Mouse (Mus musculus) brown adipose tissue, adult 24 weeks (tissue): ENCODE data around the gene H2al1f. TPM values are rescaled to one million over a fixed set of nuclear protein-coding genes. Genes with fewer than 3 reads are reported as not detected.
"Not testable (repeated sequence)": the region's sequence is repeated elsewhere in the genome, so short reads cannot be mapped to it uniquely, and the experiment has no call there.

Experiments
- H3K27ac ChIP-seq: fragments of 200-500 bp; replicated peaks from 2 replicates; pipeline ENCODE4 v1.5.1; 2012; ENCODE audit warnings: low read depth, mild to moderate bottlenecking, low read length
- H3K4me1 ChIP-seq: fragments of 200-500 bp; 2 replicates; pipeline ENCODE4 v1.6.1; 2012; ENCODE audit warnings: low read length, mixed read lengths; ENCODE audit not compliant: control insufficient read depth, insufficient read depth, insufficient read length
- H3K4me3 ChIP-seq: fragments of 200-500 bp; 2 replicates; pipeline ENCODE4 v1.5.1; 2012; ENCODE audit warnings: low read depth, mild to moderate bottlenecking, low read length, moderate library complexity; ENCODE audit not compliant: insufficient read depth
- polyA plus RNA-seq: library from polyadenylated mRNA; stranded (reverse); fragments of >200 nt; gene quantifications from 2 replicates; pipeline ENCODE4 v1.2.4, GENCODE M21; 2012; ENCODE audit not compliant: missing spikeins, insufficient read depth, insufficient read length

Gene H2al1f
- polyA plus RNA-seq: not detected in 2 replicates

GRCm38 (mm10) chrX:11314858-11315257 is at the start of gene H2al1f:
Gene H2al1f, plus strand, starts transcription at chrX:11315158.
- H3K4me3 ChIP-seq, H3K4me1 ChIP-seq, H3K27ac ChIP-seq: not testable (repeated sequence)

DNA sequence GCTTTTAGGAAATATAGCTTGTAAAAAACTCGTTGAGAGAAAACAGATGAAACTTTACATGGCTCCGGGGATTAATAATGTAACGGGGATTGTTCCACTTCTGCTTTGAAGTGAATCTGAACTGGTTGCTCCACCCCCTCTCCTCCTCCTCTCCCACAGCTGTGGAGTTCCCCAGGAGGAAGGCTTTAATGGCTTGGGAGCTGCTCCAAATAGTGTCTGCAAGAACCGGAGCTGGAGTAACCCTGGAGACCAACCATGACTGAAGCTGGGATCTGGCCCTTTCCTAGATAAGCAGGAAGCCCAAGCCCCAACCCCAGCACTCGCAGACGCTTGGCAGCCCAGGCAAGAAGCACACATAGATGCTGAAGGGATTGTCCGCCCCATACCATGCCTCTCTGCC is 47.2 kb upstream of the H2al1f start:
- Histone ChIP-seq H3K27ac (no peak overlapping the region), H3K4me1 (no peaks in the 10 kb centered on the region), H3K4me3 (no peak overlapping the region)

- Histone ChIP-seq H3K4me1 (no peaks in the 10 kb centered on the region), H3K4me3 (no peak overlapping the region), H3K27ac (no peak overlapping the region)
Measured at GRCm38 (mm10) chrX:11269074-11269473, 45.9 kb upstream of the H2al1f start.

DNA sequence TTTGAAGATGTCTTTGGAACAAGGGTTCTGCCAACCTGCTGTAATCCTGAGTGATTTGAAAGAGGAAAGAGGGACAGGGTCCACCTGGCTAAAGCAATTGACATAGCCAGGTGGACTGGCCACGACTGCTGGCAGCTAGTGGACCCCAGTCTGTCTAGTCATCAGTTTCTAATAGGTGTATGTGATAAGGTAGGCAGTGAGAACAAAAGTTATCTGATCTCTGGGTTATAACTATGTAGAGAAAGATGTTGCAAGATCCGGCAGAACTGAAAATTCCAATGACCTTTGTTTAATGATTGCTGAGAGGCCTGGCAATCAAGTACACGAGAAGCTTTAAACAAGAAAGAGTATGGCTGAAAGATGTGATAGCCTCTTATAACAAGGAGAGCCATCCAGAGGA is 41.8 kb upstream of the H2al1f start:
- Histone ChIP-seq H3K27ac (no peak overlapping the region), H3K4me3 (no peak overlapping the region), H3K4me1 (no peaks in the 10 kb centered on the region)

- no peak overlapping the region for H3K27ac ChIP-seq
- H3K4me3 ChIP-seq: no peak overlapping the region
Measured at GRCm38 (mm10) chrX:11277083-11277482, 37.9 kb upstream of the H2al1f start.

GRCm38 (mm10) chrX:11280741-11281140 is 34.2 kb upstream of the H2al1f start:
- Histone ChIP-seq H3K4me1 (no peaks in the 10 kb centered on the region), H3K27ac (no peak overlapping the region), H3K4me3 (no peak overlapping the region)

More at GRCm38 (mm10) chrX:11277083-11277482, 37.9 kb upstream of the H2al1f start:
- no peaks in the 10 kb centered on the region for H3K4me1 ChIP-seq

GRCm38 (mm10) chrX:11288306-11288882 is 26.6 kb upstream of the H2al1f start:
- H3K27ac ChIP-seq: no peak overlapping the region
- no peak overlapping the region for H3K4me3 ChIP-seq
- no peaks in the 10 kb centered on the region for H3K4me1 ChIP-seq

- no peak overlapping the region for H3K4me3 ChIP-seq
- H3K4me1 ChIP-seq: no peaks in the 10 kb centered on the region
- H3K27ac ChIP-seq: no peak overlapping the region
Measured at GRCm38 (mm10) chrX:11289244-11289643, 25.7 kb upstream of the H2al1f start.

GRCm38 (mm10) chrX:11298957-11299356 is 16.0 kb upstream of the H2al1f start, which contains the start of gene H2al1a:
Gene H2al1a, plus strand, starts transcription at chrX:11299257.
- not testable (repeated sequence) for H3K4me3 ChIP-seq, H3K27ac ChIP-seq, H3K4me1 ChIP-seq

- not testable (repeated sequence) for H3K27ac ChIP-seq, H3K4me3 ChIP-seq, H3K4me1 ChIP-seq
Measured at GRCm38 (mm10) chrX:11302132-11302531, 12.8 kb upstream of the H2al1f start, which contains the start of gene H2al1b. Gene H2al1b, plus strand, starts transcription at chrX:11302432.

GRCm38 (mm10) chrX:11305355-11305754 is 9.6 kb upstream of the H2al1f start, which contains the start of gene H2al1c:
Gene H2al1c, plus strand, starts transcription at chrX:11305655.
- not testable (repeated sequence) for H3K4me1 ChIP-seq, H3K4me3 ChIP-seq, H3K27ac ChIP-seq

DNA sequence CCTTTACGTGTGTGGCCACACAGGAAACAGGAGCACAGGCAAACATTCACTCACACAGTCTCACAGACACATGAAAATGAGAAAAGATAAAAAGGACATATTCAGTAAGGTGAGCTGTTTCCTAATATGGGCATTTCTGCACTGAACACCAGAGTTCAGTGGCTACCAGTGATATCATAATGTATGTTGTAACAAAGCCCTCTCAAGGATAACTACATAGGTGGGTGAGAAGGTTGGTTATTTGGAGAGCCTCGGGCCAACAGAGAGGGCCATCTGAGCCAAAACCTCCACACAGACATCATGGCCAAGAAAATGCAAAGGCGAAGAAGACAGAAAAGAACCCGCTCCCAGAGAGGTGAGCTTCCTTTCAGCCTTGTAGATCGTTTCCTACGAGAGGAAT is 6.4 kb upstream of the H2al1f start, which contains the start of gene H2al1d:
Gene H2al1d (plus strand): TSS at position 301 of the 400 bp plus-strand sequence.
- H3K27ac ChIP-seq, H3K4me3 ChIP-seq, H3K4me1 ChIP-seq: not testable (repeated sequence)

GRCm38 (mm10) chrX:11311634-11312033 is 3.3 kb upstream of the H2al1f start, which contains the start of gene H2al1e:
Gene H2al1e, plus strand, starts transcription at chrX:11311934.
- not testable (repeated sequence) for H3K27ac ChIP-seq, H3K4me3 ChIP-seq, H3K4me1 ChIP-seq

GRCm38 (mm10) chrX:11317956-11318355 is 3.0 kb downstream of the H2al1f start, which contains the start of gene H2al1g:
Gene H2al1g, plus strand, starts transcription at chrX:11318256.
- not testable (repeated sequence) for H3K4me1 ChIP-seq, H3K4me3 ChIP-seq, H3K27ac ChIP-seq

GRCm38 (mm10) chrX:11321192-11321591 is 6.2 kb downstream of the H2al1f start, which contains the start of gene H2al1h:
Gene H2al1h, plus strand, starts transcription at chrX:11321492.
- not testable (repeated sequence) for H3K4me3 ChIP-seq, H3K27ac ChIP-seq, H3K4me1 ChIP-seq

DNA sequence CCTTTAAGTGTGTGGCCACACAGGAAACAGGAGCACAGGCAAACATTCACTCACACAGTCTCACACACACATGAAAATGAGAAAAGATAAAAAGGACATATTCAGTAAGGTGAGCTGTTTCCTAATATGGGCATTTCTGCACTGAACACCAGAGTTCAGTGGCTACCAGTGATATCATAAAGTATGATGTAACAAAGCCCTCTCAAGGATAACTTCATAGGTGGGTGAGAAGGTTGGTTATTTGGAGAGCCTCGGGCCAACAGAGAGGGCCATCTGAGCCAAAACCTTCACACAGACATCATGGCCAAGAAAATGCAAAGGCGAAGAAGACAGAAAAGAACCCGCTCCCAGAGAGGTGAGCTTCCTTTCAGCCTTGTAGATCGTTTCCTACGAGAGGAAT is 9.4 kb downstream of the H2al1f start, which contains the start of gene H2al1i:
Gene H2al1i (plus strand): TSS at position 301 of the 400 bp plus-strand sequence.
- H3K4me1 ChIP-seq, H3K27ac ChIP-seq, H3K4me3 ChIP-seq: not testable (repeated sequence)
